Mouse (Mus musculus): Measurements from ENCODE around the gene Pum1. TPM values are rescaled to one million over a fixed set of nuclear protein-coding genes. Genes with fewer than 3 reads are reported as not detected.

The Pum1 gene
- polyA plus RNA-seq, 1 experiment from 2014 or later = 59.3 TPM

GRCm38 (mm10) chr4:130738527-130738926 is 75.4 kb downstream of the Pum1 start:
- Histone ChIP-seq H3K27me3 (ENCODE audit: control insufficient read depth, insufficient read depth, low read length) (no peaks in the 10 kb centered on the region), H3K4me3 (ENCODE audit: control insufficient read depth in 1 of 2, insufficient read depth in 1 of 2, low read depth in 1 of 2, low read length in 2 of 2) (no peak overlapping the region), H3K4me1 (ENCODE audit: control insufficient read depth in 2 of 2, insufficient read depth in 2 of 2, low read length in 2 of 2) (peaks cover 0 to 4% of the 10 kb centered on the region in 2 experiments; a peak in 1 of 4 replicates), H3K9me3 (ENCODE audit: control insufficient read depth, low read length) (no peaks in the 10 kb centered on the region), H3K36me3 (ENCODE audit: control insufficient read depth, insufficient read depth, low read length) (peaks cover 38% of the 10 kb centered on the region), H3K4me2 (ENCODE audit: low read length) (no peak overlapping the region), H3K27ac (replicated peaks in 1 of 2; ENCODE audit: control insufficient read depth in 1 of 2, insufficient read depth in 1 of 2, low read depth in 2 of 2, low read length in 2 of 2) (no peak overlapping the region), H3K9ac (ENCODE audit: low read length) (no peak overlapping the region)
- ATAC-seq (ENCODE audit: insufficient number of reproducible peaks, insufficient read depth, low FRiP score, low read depth) = no peak
- WGBS = 57% methylated on average over 2 of the region's 2 CpGs

DNA sequence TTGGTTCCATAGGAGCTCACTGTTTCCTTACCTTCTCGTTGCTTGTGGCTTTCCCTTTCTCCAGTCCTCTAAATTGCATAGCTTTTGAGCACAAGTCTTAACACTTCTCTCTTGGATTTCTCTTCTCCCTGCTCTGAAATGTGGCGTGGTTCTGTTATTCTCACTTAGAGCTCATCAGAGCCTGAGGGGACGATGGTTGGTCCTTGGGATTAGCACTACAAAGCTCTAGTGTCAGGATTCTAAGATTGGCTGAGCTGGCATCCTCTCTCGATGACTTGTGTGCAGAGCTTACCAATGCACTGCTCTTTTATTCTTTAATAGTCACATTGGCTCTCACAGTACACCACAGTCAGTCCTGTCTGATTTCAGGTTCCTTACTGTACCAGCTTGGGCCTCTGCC is 80.9 kb downstream of the Pum1 start:
- no peak for ATAC-seq (ENCODE audit: insufficient number of reproducible peaks, insufficient read depth, low FRiP score, low read depth)
- H3K4me1 ChIP-seq (ENCODE audit: control insufficient read depth in 2 of 2, insufficient read depth in 2 of 2, low read length in 2 of 2) = no peaks in the 10 kb centered on the region
- 83% methylated on average over 4 of the region's 4 CpGs for WGBS
- no peak overlapping the region for H3K27ac ChIP-seq (replicated peaks in 1 of 2; ENCODE audit: control insufficient read depth in 1 of 2, insufficient read depth in 1 of 2, low read depth in 2 of 2, low read length in 2 of 2)
- H3K27me3 ChIP-seq (ENCODE audit: control insufficient read depth, insufficient read depth, low read length) = no peaks in the 10 kb centered on the region
- no peak overlapping the region for H3K4me2 ChIP-seq (ENCODE audit: low read length)
- no peaks in the 10 kb centered on the region for H3K9me3 ChIP-seq (ENCODE audit: control insufficient read depth, low read length)
- no peak overlapping the region for H3K9ac ChIP-seq (ENCODE audit: low read length)
- H3K36me3 ChIP-seq (ENCODE audit: control insufficient read depth, insufficient read depth, low read length) = peaks cover 83% of the 10 kb centered on the region
- no peak overlapping the region for H3K4me3 ChIP-seq (ENCODE audit: control insufficient read depth in 1 of 2, insufficient read depth in 1 of 2, low read depth in 1 of 2, low read length in 2 of 2)

GRCm38 (mm10) chr4:130745561-130746306 is 82.6 kb downstream of the Pum1 start:
- no peak for ATAC-seq (ENCODE audit: insufficient number of reproducible peaks, insufficient read depth, low FRiP score, low read depth)
- 71% methylated on average over 5 of the region's 5 CpGs for WGBS

DNA sequence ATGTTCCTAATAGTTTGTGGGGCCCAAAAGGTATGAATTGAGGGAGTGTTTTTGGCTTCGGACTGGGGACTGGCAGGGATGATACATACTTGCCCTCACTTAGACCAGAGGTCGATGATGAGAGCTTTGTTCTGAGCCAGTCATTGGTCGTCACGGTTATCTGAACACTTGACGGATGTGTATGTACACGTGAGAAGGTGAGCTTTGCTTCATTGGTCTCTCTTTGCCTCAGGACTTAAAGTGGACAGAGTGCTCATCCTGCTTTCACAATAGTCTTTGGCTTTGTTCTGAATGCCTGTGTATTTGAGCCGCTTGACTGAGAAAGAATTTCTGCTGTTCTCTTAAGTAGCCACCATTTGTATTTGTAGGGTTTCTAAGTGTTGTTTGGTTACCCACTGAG is 86.4 kb downstream of the Pum1 start:
- peaks cover 100% of the 10 kb centered on the region for H3K36me3 ChIP-seq (ENCODE audit: control insufficient read depth, insufficient read depth, low read length)
- no peak overlapping the region for H3K9ac ChIP-seq (ENCODE audit: low read length)
- 70% methylated on average over 7 of the region's 7 CpGs for WGBS
- no peak overlapping the region for H3K4me3 ChIP-seq (ENCODE audit: control insufficient read depth in 1 of 2, insufficient read depth in 1 of 2, low read depth in 1 of 2, low read length in 2 of 2)
- H3K4me1 ChIP-seq (ENCODE audit: control insufficient read depth in 2 of 2, insufficient read depth in 2 of 2, low read length in 2 of 2) = peaks cover 17 to 45% of the 10 kb centered on the region in 2 experiments
- no peak overlapping the region for H3K27ac ChIP-seq (replicated peaks in 1 of 2; ENCODE audit: control insufficient read depth in 1 of 2, insufficient read depth in 1 of 2, low read depth in 2 of 2, low read length in 2 of 2)
- H3K27me3 ChIP-seq (ENCODE audit: control insufficient read depth, insufficient read depth, low read length) = no peaks in the 10 kb centered on the region
- H3K4me2 ChIP-seq (ENCODE audit: low read length) = no peak overlapping the region
- H3K9me3 ChIP-seq (ENCODE audit: control insufficient read depth, low read length) = no peaks in the 10 kb centered on the region
- no peak for ATAC-seq (ENCODE audit: insufficient number of reproducible peaks, insufficient read depth, low FRiP score, low read depth)

More at GRCm38 (mm10) chr4:130745561-130746306, 82.6 kb downstream of the Pum1 start:
- H3K36me3 ChIP-seq (ENCODE audit: control insufficient read depth, insufficient read depth, low read length) = peaks cover 99% of the 10 kb centered on the region
- H3K4me2 ChIP-seq (ENCODE audit: low read length) = no peak overlapping the region
- no peak overlapping the region for H3K27ac ChIP-seq (replicated peaks in 1 of 2; ENCODE audit: control insufficient read depth in 1 of 2, insufficient read depth in 1 of 2, low read depth in 2 of 2, low read length in 2 of 2)
- H3K4me1 ChIP-seq (ENCODE audit: control insufficient read depth in 2 of 2, insufficient read depth in 2 of 2, low read length in 2 of 2) = peaks cover 0 to 7% of the 10 kb centered on the region in 2 experiments; a peak in 2 of 4 replicates
- H3K27me3 ChIP-seq (ENCODE audit: control insufficient read depth, insufficient read depth, low read length) = no peaks in the 10 kb centered on the region
- no peaks in the 10 kb centered on the region for H3K9me3 ChIP-seq (ENCODE audit: control insufficient read depth, low read length)
- no peak overlapping the region for H3K9ac ChIP-seq (ENCODE audit: low read length)
- no peak overlapping the region for H3K4me3 ChIP-seq (ENCODE audit: control insufficient read depth in 1 of 2, insufficient read depth in 1 of 2, low read depth in 1 of 2, low read length in 2 of 2)

GRCm38 (mm10) chr4:130751966-130752365 is 88.8 kb downstream of the Pum1 start:
- Histone ChIP-seq H3K9ac (ENCODE audit: low read length) (no peak overlapping the region), H3K4me2 (ENCODE audit: low read length) (no peak overlapping the region), H3K4me3 (ENCODE audit: control insufficient read depth in 1 of 2, insufficient read depth in 1 of 2, low read depth in 1 of 2, low read length in 2 of 2) (no peak overlapping the region), H3K27me3 (ENCODE audit: control insufficient read depth, insufficient read depth, low read length) (no peaks in the 10 kb centered on the region), H3K4me1 (ENCODE audit: control insufficient read depth in 2 of 2, insufficient read depth in 2 of 2, low read length in 2 of 2) (peaks cover 20 to 58% of the 10 kb centered on the region in 2 experiments), H3K36me3 (ENCODE audit: control insufficient read depth, insufficient read depth, low read length) (peaks cover 93% of the 10 kb centered on the region), H3K27ac (replicated peaks in 1 of 2; ENCODE audit: control insufficient read depth in 1 of 2, insufficient read depth in 1 of 2, low read depth in 2 of 2, low read length in 2 of 2) (no peak overlapping the region; a peak in 1 of 4 replicates), H3K9me3 (ENCODE audit: control insufficient read depth, low read length) (no peaks in the 10 kb centered on the region)
- no peak for ATAC-seq (ENCODE audit: insufficient number of reproducible peaks, insufficient read depth, low FRiP score, low read depth)
- WGBS = 87% methylated on average over 2 of the region's 2 CpGs

- Histone ChIP-seq H3K9ac (ENCODE audit: low read length) (peak overlapping the region; percentile 28; the same call in 1 of the 2 replicates), H3K4me3 (ENCODE audit: control insufficient read depth in 1 of 2, insufficient read depth in 1 of 2, low read depth in 1 of 2, low read length in 2 of 2) (no peak overlapping the region), H3K4me1 (ENCODE audit: control insufficient read depth in 2 of 2, insufficient read depth in 2 of 2, low read length in 2 of 2) (peaks cover 20 to 58% of the 10 kb centered on the region in 2 experiments), H3K4me2 (ENCODE audit: low read length) (no peak overlapping the region), H3K27me3 (ENCODE audit: control insufficient read depth, insufficient read depth, low read length) (no peaks in the 10 kb centered on the region), H3K9me3 (ENCODE audit: control insufficient read depth, low read length) (no peaks in the 10 kb centered on the region), H3K36me3 (ENCODE audit: control insufficient read depth, insufficient read depth, low read length) (peaks cover 93% of the 10 kb centered on the region), H3K27ac (replicated peaks in 1 of 2; ENCODE audit: control insufficient read depth in 1 of 2, insufficient read depth in 1 of 2, low read depth in 2 of 2, low read length in 2 of 2) (peak overlapping the region; percentile 75 to 88)
- 59% methylated on average over 7 of the region's 7 CpGs for WGBS
- no peak for ATAC-seq (ENCODE audit: insufficient number of reproducible peaks, insufficient read depth, low FRiP score, low read depth)
Observed at GRCm38 (mm10) chr4:130752591-130752990, 89.5 kb downstream of the Pum1 start.

DNA sequence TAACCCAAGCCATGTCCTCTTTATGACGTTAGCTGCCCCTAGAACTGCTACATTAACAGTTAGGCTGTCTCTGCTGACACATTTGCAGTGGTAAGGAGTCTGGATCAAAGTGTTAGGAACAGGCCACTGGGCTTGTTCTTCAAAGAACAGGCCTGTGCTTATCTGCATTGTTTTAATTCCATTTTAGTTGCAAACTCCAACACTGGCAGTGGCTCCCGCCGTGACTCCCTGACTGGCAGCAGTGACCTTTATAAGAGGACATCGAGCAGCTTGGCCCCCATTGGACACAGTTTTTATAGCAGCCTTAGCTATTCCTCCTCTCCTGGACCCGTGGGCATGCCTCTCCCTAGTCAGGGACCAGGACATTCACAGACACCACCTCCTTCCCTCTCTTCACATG is 90.6 kb downstream of the Pum1 start:
- peak; percentile 84 for ATAC-seq (ENCODE audit: insufficient number of reproducible peaks, insufficient read depth, low FRiP score, low read depth)
- Histone ChIP-seq H3K27me3 (ENCODE audit: control insufficient read depth, insufficient read depth, low read length) (no peaks in the 10 kb centered on the region), H3K4me3 (ENCODE audit: control insufficient read depth in 1 of 2, insufficient read depth in 1 of 2, low read depth in 1 of 2, low read length in 2 of 2) (no peak overlapping the region), H3K4me1 (ENCODE audit: control insufficient read depth in 2 of 2, insufficient read depth in 2 of 2, low read length in 2 of 2) (peaks cover 20 to 58% of the 10 kb centered on the region in 2 experiments), H3K27ac (replicated peaks in 1 of 2; ENCODE audit: control insufficient read depth in 1 of 2, insufficient read depth in 1 of 2, low read depth in 2 of 2, low read length in 2 of 2) (peak overlapping the region; percentile 75 to 88), H3K9ac (ENCODE audit: low read length) (no peak overlapping the region), H3K36me3 (ENCODE audit: control insufficient read depth, insufficient read depth, low read length) (peaks cover 93% of the 10 kb centered on the region), H3K4me2 (ENCODE audit: low read length) (peak overlapping the region; percentile 21), H3K9me3 (ENCODE audit: control insufficient read depth, low read length) (no peaks in the 10 kb centered on the region)
- 28% methylated on average over 5 of the region's 5 CpGs for WGBS
